Mouse (Mus musculus) frontal cortex, postnatal 25 days (tissue): Measurements from ENCODE around the gene Olfr339.
"Not testable (repeated sequence)": the region's sequence is repeated elsewhere in the genome, so short reads cannot be mapped to it uniquely, and the experiment has no call there.

ENCODE experiments used
- DNase-seq, 2 experiments: peaks; one replicate each; pipeline ENCODE4 v3.0.0; 2022; ENCODE audit warnings: low spot score in 2 of 2

Olfr339 gene

GRCm38 (mm10) chr2:36418647-36419046, at the start of gene Olfr339:
Olfr339 (plus strand) TSS chr2:36418947.
- no peak for DNase-seq

GRCm38 (mm10) chr2:36373219-36373618, 45.5 kb upstream of the Olfr339 start, which contains the start of gene Olfr338:
Olfr338 (plus strand) TSS chr2:36373519.
- no peak for DNase-seq

GRCm38 (mm10) chr2:36415174-36415573, 3.6 kb upstream of the Olfr339 start:
- DNase-seq = not testable (repeated sequence)

GRCm38 (mm10) chr2:36415591-36415990, 3.2 kb upstream of the Olfr339 start:
- not testable (repeated sequence) for DNase-seq

GRCm38 (mm10) chr2:36452287-36452686, 33.5 kb downstream of the Olfr339 start, which contains the start of gene Olfr340:
Olfr340 (plus strand) TSS chr2:36452587.
- DNase-seq = no peak

GRCm38 (mm10) chr2:36473634-36474033, 54.9 kb downstream of the Olfr339 start:
- DNase-seq = no peak
